Mouse (Mus musculus): ENCODE data around the gene Olfr1331. TPM values are rescaled to one million over a fixed set of nuclear protein-coding genes. Genes with fewer than 3 reads are reported as not detected.

Olfr1331 gene
- not detected in 2 replicates for polyA plus RNA-seq (2015; fragmentation: Nextera tagmentation; extraction: Ambion mirVana)

GRCm38 (mm10) chr4:118864349-118864748, at the start of gene Olfr1331:
Gene Olfr1331, plus strand, starts transcription at chr4:118864649.

GRCm38 (mm10) chr4:118836179-118836578, 28.3 kb upstream of the Olfr1331 start, which contains the start of gene Olfr1333:
Gene Olfr1333, minus strand, starts transcription at chr4:118836279.

GRCm38 (mm10) chr4:118888297-118888696, 23.8 kb downstream of the Olfr1331 start, which contains the start of gene Olfr1330:
Gene Olfr1330, plus strand, starts transcription at chr4:118888597.

GRCm38 (mm10) chr4:118917365-118917764, 52.9 kb downstream of the Olfr1331 start, which contains the start of gene Olfr1329:
Gene Olfr1329, minus strand, starts transcription at chr4:118917465.

Other genes starting within 250 kb of the Olfr1331 start
- 0.12 and 0.65 TPM in 2 replicates for gene Cfap57, start 243.9 kb upstream of the Olfr1331 start, polyA plus RNA-seq (2015; fragmentation: Nextera tagmentation; extraction: Ambion mirVana)
- 116 TPM in 2 replicates for gene Ebna1bp2, start 243.8 kb upstream of the Olfr1331 start, polyA plus RNA-seq (2015; fragmentation: Nextera tagmentation; extraction: Ambion mirVana)
- gene Olfr62, start 205.7 kb upstream of the Olfr1331 start, polyA plus RNA-seq (2015; fragmentation: Nextera tagmentation; extraction: Ambion mirVana), result not detected in 2 replicates
- gene Olfr1342, start 171.9 kb upstream of the Olfr1331 start, polyA plus RNA-seq (2015; fragmentation: Nextera tagmentation; extraction: Ambion mirVana), result not detected in 2 replicates
- not detected in 2 replicates for gene Olfr1341, start 161.1 kb upstream of the Olfr1331 start, polyA plus RNA-seq (2015; fragmentation: Nextera tagmentation; extraction: Ambion mirVana)
- gene Olfr1340, start 144.5 kb upstream of the Olfr1331 start, polyA plus RNA-seq (2015; fragmentation: Nextera tagmentation; extraction: Ambion mirVana), result not detected in 2 replicates
- gene Olfr1339, start 132.5 kb upstream of the Olfr1331 start, polyA plus RNA-seq (2015; fragmentation: Nextera tagmentation; extraction: Ambion mirVana), result not detected in 2 replicates
- gene Olfr1338, start 105.9 kb upstream of the Olfr1331 start, polyA plus RNA-seq (2015; fragmentation: Nextera tagmentation; extraction: Ambion mirVana), result not detected in 2 replicates
- not detected in 2 replicates for gene Olfr1337, start 82.1 kb upstream of the Olfr1331 start, polyA plus RNA-seq (2015; fragmentation: Nextera tagmentation; extraction: Ambion mirVana)
- gene Olfr1335, start 54.7 kb upstream of the Olfr1331 start, polyA plus RNA-seq (2015; fragmentation: Nextera tagmentation; extraction: Ambion mirVana), result not detected in 2 replicates
- gene Olfr1333, start 28.4 kb upstream of the Olfr1331 start, polyA plus RNA-seq (2015; fragmentation: Nextera tagmentation; extraction: Ambion mirVana), result not detected in 2 replicates
- gene Olfr1330, start 23.9 kb downstream of the Olfr1331 start, polyA plus RNA-seq (2015; fragmentation: Nextera tagmentation; extraction: Ambion mirVana), result not detected in 2 replicates
- gene Olfr1329, start 52.8 kb downstream of the Olfr1331 start, polyA plus RNA-seq (2015; fragmentation: Nextera tagmentation; extraction: Ambion mirVana), result not detected in 2 replicates
- not detected in 2 replicates for gene Olfr1328, start 74.0 kb downstream of the Olfr1331 start, polyA plus RNA-seq (2015; fragmentation: Nextera tagmentation; extraction: Ambion mirVana)
- not detected in 2 replicates for gene Lao1, start 96.9 kb downstream of the Olfr1331 start, polyA plus RNA-seq (2015; fragmentation: Nextera tagmentation; extraction: Ambion mirVana)
- gene Slc2a1, start 244.1 kb downstream of the Olfr1331 start, polyA plus RNA-seq (2015; fragmentation: Nextera tagmentation; extraction: Ambion mirVana), result 11.3 and 16.9 TPM in 2 replicates